Mouse (Mus musculus) gastrocnemius, postnatal 36 days (tissue): ENCODE measurements around the gene D430041D05Rik. TPM values are rescaled to one million over a fixed set of nuclear protein-coding genes. Genes with fewer than 3 reads are reported as not detected.

ENCODE experiments used
- DNase-seq, 2 experiments: peaks; one replicate each; pipeline ENCODE4 v3.0.0; 2022
- intact Hi-C: fragments of 180-260 bp; cut with DNase I; formaldehyde crosslinking; loops from one replicate; pipeline ENCODE4 v1.15.1; 2025
- total RNA-seq, 2 experiments: library from RNA; stranded (reverse); gene quantifications; 2 replicates each; pipeline ENCODE4 v1.2.3; 2021

The D430041D05Rik gene
- total RNA-seq, 2 experiments from 2014 or later, result 0.94 to 1.6 TPM

DNA sequence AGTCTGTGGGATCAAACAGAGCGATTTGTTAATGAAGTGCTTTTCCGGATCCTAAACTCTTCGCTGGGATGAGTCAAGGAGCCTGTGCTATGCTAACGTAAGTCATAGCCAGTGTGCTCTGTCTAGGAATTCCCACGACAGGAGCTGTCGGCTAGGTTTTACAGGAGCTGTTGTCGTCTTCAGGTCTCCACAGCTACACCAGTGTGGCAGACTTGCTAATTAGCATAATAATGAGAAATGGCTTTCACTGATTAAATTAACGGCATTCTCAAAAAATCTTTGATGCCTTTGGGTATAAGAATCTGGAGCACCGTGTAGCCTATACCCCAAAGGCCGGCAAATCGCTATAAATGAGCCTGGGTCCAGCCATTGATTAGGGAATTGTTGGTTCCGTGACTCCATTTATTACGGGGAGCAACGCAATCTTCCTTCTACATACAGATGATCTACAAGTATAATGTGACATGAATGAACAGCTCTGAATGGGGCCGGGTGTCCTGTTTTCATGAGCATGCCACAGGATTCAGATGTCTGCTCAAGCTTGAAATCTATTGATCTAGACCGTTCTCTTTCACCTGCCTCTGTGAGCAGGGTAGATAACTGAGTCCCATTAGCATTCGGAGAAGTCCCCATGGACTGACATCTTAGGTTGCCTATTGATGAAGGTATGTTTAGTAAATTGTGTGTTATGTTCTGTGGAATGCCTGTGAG is 242.5 kb downstream of the D430041D05Rik start:
- intact Hi-C loops, result no loop called here
- DNase-seq, result no peak

DNA sequence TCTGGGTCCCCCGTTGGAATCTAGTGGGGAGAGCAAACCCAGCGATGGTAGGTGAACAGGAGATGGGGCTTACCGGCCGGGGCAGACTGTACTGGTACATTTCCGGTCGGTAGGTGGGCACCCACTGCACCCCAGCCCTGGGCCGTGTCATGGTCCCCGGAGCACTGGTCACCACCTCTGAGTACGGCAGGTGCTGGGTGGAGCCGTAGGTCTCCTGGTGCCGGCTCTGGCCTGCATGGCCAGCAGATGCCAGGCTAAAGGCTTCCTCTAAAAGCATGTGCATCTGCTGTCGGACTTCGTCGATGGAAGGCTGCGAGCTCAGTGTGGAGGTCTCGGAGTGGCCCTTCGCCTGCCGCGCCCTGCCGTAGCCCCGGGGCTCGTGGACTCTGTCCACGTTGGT is 243.0 kb downstream of the D430041D05Rik start:
- intact Hi-C loops, result no loop called here
- DNase-seq, result no peak

DNA sequence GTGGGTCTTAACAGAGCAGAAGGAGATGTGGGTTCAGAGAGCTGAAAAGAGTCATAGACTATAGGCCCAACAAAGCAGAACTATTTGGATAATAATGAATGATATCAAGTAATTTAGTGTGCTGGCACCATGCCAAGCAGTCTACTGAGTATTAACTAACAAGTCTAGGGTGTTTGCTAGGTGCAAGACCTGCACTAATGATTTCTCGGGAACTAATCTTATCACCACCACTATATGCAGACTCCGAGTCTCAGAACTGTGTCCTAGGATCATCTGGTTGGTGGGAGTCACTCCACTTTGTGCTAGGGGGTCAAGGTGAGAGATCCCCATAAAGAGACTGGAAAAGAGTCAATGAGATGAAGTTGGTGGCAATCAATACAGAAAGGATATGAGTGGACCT is 245.2 kb downstream of the D430041D05Rik start:
- intact Hi-C loops, result no loop called here
- DNase-seq, result no peak

DNA sequence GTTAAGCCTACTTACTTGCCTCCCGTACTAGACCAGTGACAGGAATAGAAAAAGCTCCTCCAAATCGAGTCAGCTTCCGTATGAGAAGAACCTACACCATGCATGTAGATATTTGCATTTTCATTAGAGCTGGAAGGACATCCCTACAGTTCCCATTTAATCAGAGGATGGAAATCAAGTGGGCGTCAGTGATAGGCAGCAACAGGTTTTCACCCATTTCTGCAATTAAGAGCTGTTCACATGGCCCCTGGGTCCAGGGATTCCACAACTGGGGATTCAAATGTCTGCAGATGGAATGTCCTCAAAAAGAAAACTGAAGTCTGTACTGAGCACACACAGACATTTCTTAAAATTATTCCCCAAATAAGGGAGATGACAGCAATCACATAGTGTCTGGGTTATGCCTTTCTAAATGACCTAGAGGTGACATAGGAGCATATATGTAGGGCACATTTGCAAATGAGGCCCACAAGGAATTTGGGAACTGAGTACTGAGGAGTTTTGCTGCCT is 246.8 kb downstream of the D430041D05Rik start:
- intact Hi-C loops, result no loop called here
- DNase-seq, result no peak

DNA sequence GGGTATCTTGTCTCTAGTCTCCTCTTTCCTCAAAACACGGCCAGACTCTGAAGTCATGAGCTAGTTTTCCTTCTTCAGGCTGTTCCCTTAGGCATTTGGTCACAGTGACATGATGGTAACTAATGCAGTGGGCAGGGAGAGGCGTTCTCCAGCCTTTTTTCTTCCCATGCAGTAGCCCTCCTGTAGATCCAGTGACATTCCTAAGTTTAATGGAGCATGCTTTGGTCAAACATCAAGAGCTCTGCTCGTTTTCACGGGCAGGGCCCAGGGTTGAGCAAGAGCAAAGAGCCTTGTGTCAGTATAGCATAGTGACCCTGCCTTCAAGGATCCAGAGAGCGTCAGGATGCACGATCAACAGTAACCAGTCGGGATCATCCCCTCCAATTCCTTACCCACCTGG is 247.4 kb downstream of the D430041D05Rik start:
- no peak for DNase-seq
- intact Hi-C loops, result no loop called here

DNA sequence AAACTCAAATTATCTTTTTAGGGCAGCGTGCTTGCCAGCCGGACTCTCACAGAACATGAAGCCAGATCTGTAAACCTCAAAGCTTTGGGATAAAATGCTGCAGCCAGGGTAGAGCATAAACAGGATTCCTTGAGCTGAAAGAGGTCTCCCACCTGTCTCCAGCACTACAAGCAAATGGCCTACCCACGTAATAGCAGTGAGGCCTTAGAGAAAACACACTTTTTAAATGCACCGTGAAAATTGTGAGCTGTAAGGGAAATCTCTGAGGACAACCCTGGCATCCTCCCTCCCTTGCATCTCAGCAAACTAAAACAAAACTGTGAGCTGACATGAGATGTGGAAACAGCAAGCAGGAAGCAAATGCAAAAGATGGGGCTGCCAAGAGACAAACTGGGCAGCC is 253.0 kb downstream of the D430041D05Rik start:
- intact Hi-C loops, result no loop called here
- no peak for DNase-seq

DNA sequence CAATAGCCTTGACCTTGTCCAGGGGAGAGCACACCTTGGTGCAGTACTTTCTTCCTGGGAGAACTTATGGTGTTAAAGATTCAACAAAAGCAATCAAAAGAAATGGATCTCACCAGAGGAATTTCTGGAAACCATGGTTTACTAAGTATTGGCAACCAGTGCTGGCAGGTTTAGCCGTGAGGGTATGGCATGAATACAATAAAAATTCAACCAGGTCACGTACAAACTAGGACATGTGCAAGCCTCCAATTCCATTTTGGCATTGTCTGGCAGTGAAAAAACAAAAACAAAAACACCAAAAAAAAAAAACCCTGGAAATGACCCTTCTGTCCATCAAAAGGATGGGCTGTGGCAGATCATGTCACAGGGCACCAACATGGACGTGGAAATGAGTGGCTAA is 256.9 kb downstream of the D430041D05Rik start:
- no peak for DNase-seq
- intact Hi-C loops, result loop anchor here (5.0 kb wide), 1 partner anchor 38 kb away; no protein-coding TSS in a partner anchor

DNA sequence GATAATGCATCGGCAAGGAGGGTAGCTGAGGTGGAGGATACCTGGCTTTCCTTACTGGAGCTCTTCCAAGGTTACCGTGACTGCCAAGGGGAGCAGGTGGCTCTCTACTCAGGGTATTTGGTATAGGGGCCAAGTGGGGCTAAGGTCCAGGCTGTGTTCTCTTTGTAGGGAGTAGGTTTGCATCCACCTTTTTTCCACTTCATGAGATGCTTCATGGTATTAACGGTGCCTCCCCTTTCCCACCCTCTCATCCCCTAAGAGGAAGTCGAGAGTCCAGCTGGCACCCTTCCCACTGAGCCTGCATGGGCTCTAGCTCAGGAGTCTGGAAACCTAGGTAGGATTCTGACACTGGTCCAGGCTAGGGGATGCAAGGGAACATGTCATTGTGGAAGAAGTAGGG is 257.5 kb downstream of the D430041D05Rik start:
- DNase-seq, result no peak
- intact Hi-C loops, result loop anchor here (5.0 kb wide), 1 partner anchor 39 kb away; no protein-coding TSS in a partner anchor

DNA sequence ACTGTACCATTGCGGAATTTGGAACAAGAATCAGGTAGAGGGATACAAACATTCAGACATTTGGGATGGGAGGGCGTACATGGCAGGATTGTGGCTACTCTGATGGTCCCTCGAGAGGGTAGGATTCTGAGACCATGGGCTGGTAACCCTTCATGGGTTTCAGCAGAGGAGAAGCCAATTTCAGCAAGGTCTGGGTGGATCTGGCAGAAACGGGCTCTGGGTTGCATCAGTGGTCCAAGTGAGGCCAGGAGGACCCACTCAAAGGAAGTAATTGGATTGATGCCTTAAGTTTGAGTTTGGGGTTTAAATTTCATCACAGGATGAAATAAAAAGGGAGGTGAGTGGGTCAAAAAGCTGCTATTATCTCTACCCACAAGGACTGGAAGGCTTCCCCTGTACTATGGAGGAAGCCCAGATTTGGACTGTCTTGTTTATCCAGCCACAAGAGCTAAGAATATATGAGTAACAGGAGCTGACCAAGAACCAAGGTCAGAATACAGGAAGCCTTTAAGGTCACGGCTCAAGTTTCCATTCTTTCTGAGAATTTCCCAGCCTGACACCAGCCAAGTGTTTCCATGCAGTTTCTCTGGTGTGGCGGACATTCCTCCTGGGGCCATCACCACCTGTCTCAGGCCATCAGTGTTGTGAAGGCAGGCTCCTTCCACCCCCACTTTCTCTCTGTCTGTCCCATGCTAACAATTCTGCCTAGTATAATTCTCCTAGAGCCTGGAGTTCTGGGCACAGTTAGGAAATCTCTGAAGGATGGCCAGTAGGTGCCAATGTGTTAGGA is 260.0 kb downstream of the D430041D05Rik start:
- intact Hi-C loops, result loop anchor here (5.0 kb wide), 1 partner anchor 41 kb away; no protein-coding TSS in a partner anchor
- DNase-seq, result peak in 1 of 2 experiments; percentile 21

DNA sequence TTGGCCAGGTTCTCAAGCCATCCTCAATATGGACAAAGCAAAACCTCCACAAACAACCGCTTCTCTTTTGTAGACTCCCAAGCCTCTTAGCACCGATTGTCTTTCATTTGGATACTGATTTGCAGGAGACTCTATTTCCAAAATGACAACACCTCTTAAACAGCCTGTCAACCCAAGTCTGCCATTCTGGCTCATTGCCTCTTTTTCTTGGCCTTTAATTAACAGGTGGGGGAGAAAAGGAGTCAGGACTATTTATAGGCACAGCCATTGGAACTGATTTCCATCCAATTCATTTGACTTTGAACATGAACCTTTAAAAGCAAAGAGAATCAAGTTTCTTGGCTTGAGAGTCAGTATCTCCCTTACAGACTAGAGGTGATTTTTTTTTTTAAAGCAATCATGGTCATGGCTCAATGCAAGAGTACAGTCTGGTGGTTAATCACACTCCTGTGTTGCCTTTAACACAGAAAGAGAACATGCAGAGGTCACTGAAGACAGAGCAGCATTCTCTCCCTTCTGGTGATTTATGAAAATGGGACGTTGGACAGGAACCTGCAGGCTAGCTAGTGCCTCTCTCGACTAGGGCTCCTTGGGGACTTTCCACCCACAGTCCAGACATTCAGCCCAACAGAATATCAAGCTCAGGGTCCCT is 262.8 kb downstream of the D430041D05Rik start:
- DNase-seq, result no peak
- intact Hi-C loops, result no loop called here

DNA sequence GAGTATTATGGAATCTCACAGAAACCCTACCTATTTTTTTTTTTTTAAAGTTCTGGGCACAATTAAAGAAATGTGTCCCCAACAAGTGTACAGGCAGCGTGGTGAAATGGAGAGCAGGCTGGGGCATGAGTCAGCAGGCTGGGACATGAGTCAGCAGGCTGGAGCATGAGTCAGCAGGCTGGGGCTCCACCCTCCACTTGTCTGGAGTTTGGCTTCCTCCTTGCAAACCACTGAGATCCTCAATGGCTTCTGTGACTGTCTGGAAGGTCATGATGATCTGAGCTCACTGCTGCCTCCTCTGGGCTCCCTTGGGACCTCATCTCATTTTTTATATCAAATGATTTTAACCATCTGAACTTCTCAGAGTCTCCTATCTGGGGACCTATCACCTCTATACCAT is 264.8 kb downstream of the D430041D05Rik start:
- no peak for DNase-seq
- intact Hi-C loops, result no loop called here

DNA sequence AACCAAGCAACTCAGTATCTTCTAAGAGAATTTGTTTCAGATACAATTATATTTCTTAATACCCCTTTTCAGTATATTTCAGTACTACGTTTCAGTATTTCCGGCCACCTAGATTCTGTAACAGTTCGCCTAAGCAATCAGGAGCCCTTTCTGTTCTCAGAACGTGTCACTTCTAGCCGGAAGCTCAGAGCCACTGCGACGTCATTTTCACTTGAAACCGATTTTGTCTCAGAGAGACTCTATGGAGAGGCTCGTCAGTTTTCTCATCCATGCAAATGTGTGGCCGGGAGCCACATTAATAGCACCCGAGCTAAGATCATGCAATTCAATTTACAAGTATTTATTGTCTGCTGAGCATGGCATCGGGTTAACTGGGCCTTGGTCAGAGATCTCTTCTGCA is 266.8 kb downstream of the D430041D05Rik start:
- intact Hi-C loops, result no loop called here
- DNase-seq, result no peak

DNA sequence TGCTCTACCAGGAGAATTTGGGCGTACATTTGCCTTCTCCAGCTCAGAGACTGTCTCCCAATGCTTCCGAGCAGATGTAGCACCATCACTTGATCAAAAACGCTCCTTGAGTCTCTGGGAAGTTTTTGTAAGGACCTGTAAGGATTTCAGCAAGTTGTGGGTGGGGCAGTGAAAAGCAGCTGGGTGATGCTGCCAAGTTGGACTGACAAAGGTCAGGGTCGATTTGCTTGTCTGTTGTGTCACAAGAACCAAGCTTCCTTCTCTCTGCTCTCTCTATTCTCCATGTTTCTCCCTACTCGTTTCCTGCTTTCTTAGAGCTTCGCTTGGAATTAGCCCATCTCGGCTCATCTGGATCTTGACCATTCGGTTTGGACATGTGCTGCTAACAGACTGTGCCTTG is 268.7 kb downstream of the D430041D05Rik start:
- intact Hi-C loops, result no loop called here
- DNase-seq, result no peak

DNA sequence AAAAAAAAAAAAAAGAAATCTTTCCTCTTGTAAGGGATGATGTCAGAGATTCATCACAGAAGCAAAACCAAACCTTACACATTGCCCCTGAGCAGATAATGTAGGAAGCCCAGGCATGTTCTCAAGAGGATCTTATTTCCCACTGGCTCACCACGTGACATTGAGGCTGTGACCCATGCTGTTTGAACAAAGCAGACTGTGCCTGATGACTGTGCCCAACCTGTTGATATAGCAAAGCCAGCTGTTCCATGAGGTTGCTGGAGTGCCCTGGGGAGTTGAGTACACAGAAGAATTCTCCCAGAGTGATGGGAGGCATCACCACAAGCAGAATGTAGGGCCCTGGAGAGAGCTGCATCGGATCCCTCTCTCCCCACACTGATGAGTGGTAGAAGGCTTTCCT is 274.9 kb downstream of the D430041D05Rik start:
- no peak for DNase-seq
- intact Hi-C loops, result loop anchor here (2.0 kb wide), 1 partner anchor 287 kb away; no protein-coding TSS in a partner anchor

DNA sequence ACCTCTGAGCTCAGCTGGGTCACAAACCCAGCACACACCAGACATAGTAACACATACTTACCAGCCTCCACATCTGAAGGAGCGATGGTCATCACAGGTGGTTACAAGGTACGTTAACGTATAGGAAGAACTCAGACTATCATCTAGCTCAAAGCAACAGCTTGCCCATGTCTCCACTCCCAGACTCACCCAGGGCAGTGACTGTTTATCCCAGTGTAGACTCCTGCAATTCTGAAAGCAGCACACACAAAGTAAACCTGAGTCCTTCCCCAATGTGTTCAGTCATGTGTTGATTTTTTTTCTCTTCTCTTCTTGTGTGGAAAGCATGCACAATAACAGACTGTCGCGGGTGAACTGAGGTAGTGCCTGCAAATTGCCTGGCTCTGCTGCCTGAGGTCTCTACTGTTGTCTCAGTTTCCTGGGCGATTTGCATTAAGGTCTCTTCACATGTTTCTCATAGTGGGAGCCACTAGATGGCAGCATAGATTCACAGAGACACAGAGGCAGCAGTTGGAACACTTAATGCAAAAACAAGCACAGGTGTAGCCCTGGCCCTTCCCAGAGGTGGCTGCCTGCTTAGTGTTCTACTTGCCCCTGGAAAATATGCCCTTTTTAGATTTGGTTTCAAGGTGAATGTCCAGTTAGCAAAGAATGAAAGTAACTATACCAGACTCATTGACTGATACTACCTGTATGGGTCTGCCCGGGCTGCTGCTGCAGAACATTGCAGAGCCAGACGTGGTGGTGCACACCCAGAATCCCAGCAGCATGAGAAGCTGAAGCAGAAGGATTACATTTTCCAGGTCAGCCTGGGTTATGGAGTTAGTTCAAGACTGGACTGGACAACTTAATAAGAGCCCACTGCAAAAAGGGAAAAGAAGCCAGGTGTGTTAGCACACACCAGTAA is 276.4 kb downstream of the D430041D05Rik start:
- peak in 1 of 2 experiments; percentile 22 for DNase-seq
- intact Hi-C loops, result loop anchor here (2.0 to 5.0 kb wide), 2 partner anchors 288 to 453 kb away; no protein-coding TSS in a partner anchor

DNA sequence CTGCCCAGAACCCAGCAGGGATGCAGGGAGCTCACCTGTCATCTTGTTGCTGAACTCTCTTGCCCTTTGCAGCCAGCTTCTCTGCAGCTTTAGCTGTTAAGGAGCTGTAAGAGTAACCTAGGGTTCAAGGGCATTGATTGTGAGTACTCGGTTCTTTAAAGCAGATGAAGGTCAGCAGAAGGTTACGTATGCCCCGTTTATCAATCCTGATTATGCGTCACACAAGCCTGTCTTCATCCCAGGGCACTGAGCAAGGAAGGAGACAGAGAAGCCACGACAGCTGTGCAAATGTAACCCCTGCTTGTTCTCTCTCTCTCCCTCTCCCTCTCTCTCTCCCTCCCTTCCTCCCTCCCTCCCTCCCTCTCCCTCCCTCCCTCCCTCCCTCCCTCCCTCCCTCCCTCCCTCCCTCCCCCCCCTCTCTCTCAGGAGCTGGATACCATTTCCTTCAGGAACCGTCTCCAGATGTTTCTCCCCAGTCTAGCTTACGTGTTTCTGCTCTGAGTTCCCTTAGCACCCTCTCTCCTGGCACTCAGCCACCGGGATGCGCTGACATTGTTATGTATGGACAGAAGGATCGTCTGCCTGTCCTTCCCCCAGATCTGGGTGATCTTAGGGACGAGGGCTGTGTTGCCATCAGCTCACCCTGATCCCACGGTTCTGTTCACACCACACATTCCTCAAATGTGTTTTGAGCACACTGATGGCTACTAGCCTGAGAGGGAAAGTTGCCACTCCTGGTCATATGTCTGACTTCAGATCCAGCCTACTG is 277.6 kb downstream of the D430041D05Rik start:
- DNase-seq, result no peak
- intact Hi-C loops, result loop anchor here (5.0 kb wide), 1 partner anchor 454 kb away; no protein-coding TSS in a partner anchor

DNA sequence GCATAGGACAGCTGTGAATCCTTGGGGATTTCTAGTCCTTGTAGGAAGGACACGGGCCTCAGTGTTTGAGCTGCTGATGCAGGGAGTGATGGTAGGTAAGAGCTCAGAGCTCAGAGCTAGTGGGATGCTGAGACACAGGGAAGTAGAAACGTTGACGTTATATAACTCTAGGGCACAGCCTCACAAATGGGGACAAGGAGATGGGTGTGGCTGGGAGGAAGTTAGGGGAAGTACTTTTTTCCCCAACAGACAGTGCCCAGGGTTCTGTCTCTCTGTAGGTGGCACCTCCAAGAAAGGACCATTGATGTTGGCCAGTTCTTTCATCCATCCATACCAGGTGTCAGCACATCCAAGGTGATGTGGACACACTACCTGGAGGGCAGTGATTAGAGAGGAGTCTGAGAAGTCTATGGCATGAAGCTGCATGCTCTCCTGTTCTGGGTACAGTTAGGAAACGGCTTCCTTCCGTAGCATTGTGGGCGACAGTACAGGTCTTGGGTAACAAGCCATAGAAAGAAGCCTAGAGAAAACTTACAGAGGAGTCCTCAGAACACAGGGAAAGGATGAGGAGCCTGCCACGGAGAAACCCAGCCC is 278.4 kb downstream of the D430041D05Rik start:
- intact Hi-C loops, result loop anchor here (5.0 kb wide), 1 partner anchor 455 kb away; no protein-coding TSS in a partner anchor
- no peak for DNase-seq

DNA sequence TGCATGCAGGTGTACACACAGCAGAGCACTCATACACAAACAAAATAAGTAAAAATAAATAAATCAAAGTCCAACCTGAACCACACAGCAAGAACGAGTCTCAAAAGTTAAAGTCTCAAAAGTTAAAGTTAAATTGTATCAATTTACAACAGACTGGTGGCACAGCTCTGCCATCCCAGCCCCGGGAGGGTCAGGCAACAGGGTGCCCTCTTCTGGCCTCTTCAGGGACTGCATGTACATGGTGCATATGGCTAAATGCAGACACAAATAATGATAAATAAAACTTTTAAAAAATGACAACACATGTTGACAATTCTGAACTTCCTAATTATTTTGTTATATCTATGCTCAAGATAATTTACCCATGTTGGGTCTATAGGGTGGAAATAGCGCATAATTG is 279.8 kb downstream of the D430041D05Rik start:
- intact Hi-C loops, result loop anchor here (5.0 kb wide), 1 partner anchor 456 kb away; no protein-coding TSS in a partner anchor
- no peak for DNase-seq
